Mouse (Mus musculus): ENCODE measurements around the gene Mllt10.

DNA sequence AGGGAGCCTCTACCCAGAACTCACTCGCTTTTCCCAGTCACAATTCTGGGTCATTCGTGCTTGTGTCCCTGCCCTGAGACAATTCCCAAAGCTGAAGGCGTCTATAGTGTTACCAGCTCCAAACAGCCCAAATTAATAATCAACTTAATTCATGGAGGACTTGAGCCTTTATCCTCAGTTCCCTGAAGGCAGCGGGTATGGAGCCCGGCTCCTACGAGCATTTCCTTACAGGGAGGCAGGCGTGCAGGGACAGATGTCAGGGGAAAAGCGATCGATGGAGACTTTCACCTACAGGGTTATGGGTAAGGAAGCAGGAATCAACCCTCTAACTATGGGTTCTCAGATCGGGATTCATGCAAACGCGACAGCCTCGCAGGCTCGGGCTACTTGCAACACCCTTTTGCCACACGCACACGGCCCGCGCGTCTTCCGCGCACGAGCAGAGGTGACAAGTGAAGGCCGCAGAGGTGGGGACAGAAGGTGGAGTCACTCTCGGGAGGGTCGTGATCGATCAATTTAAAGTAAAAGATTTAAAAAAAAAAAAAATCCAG, 23.7 kb upstream of the Mllt10 start:
- no peak for TF ChIP-seq CTCF (IDR thresholded peaks at IDR 0.05)
- no peak for TF ChIP-seq EP300 (IDR thresholded peaks at IDR 0.05; ENCODE audit: insufficient read depth, low read depth, low read length)
